8 mouse cellular contexts compared by ENCODE assay signal in the genomic region with DNA sequence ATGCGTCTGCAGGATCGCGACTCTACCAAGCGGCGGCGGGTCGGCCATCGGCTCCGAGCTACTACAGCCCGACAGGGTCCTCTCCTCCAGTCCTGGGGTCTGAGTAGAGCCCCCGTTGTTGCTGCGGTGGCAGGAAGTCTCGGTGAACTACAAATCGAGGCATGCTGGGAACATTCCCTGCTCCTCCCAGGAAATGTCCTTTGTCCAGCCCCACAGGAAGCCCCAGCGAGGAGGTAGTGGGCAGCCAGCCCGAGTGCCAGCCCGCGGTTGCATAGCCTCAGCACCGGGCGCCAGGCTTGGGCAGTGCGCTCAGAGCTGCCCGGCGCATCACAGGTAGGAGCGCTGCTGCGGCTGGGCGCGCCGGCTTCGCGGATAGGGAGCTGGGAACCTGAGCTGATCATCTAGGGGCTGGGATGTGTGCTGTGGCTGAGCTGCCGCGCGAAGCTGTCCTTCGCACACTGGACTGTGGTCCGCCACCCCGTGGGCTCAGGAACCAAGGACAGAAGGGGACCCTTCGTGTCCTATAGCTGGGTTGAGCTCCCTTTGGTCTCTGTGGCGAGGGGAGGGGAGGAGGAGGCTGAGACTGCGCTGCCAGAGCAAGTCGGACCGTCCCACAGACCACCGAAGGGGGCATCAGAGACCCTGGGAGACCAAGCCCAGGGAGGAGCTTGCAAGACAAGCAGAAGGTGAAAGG. TPM values are rescaled to one million over a fixed set of nuclear protein-coding genes. Genes with fewer than 3 reads are reported as not detected.
DNase-seq lines count a peak whose midpoint lies in the region; ATAC-seq and TF ChIP-seq lines count a peak whose summit lies in the region.

A gene (plus strand): TSS at position 216 of the 694 bp plus-strand sequence.

- no peaks in the 10 kb centered on the region for H3K36me3 ChIP-seq in forebrain, embryonic 12.5 days (replicated peaks)
- H3K36me3 ChIP-seq in heart, embryonic 14.5 days (ENCODE audit: control insufficient read depth, insufficient read depth, low read length), result no peaks in the 10 kb centered on the region
- H3K36me3 ChIP-seq in liver, adult 2 months (ENCODE audit: control insufficient read depth, insufficient read depth, low read length), result no peaks in the 10 kb centered on the region
- no peaks in the 10 kb centered on the region for H3K36me3 ChIP-seq in midbrain, postnatal 0 days (ENCODE audit: insufficient read depth, low read length)

- 0% methylated on average over 42 of the region's 42 CpGs for WGBS in forebrain, embryonic 12.5 days
- under 1% methylated on average over 42 of the region's 42 CpGs for WGBS in heart, embryonic 14.5 days
- WGBS in liver, adult 2 months, result under 1% methylated on average over 42 of the region's 42 CpGs
- WGBS in midbrain, postnatal 0 days, result under 1% methylated on average over 42 of the region's 42 CpGs

- H3K9ac ChIP-seq in forebrain, embryonic 12.5 days, result peak within 1 kb of the TSS; percentile 86
- H3K9ac ChIP-seq in heart, embryonic 14.5 days (ENCODE audit: low read length), result peak within 1 kb of the TSS; percentile 89
- peak within 1 kb of the TSS; percentile 87 for H3K9ac ChIP-seq in liver, adult 2 months (ENCODE audit: low read depth, low read length)
- H3K9ac ChIP-seq in midbrain, postnatal 0 days (replicated peaks; ENCODE audit: low read length, poor library complexity, severe bottlenecking), result peak within 1 kb of the TSS; percentile 93

- H3K27ac ChIP-seq in forebrain, embryonic 12.5 days, result peak within 1 kb of the TSS; percentile 85
- peak within 1 kb of the TSS; percentile 41 to 80 for H3K27ac ChIP-seq in heart, embryonic 14.5 days (replicated peaks in 1 of 2; ENCODE audit: control insufficient read depth in 1 of 2, insufficient read depth in 1 of 2, low read depth in 2 of 2, low read length in 2 of 2)
- H3K27ac ChIP-seq in liver, adult 2 months (replicated peaks; ENCODE audit: insufficient read depth, low read depth, low read length), result 0 out of 2 replicates have a peak within 1 kb of the TSS, but pooled peaks have one; percentile 35
- H3K27ac ChIP-seq in midbrain, postnatal 0 days (ENCODE audit: low read depth, low read length), result peak within 1 kb of the TSS; percentile 94

- no peaks in the 10 kb centered on the region for H3K27me3 ChIP-seq in forebrain, embryonic 12.5 days
- H3K27me3 ChIP-seq in heart, embryonic 14.5 days (ENCODE audit: control insufficient read depth, insufficient read depth, low read length), result no peaks in the 10 kb centered on the region
- no peaks in the 10 kb centered on the region for H3K27me3 ChIP-seq in liver, adult 2 months (ENCODE audit: control insufficient read depth, insufficient read depth, low read length)
- no peaks in the 10 kb centered on the region for H3K27me3 ChIP-seq in midbrain, postnatal 0 days (ENCODE audit: insufficient read depth, low read length)

- peak within 1 kb of the TSS; percentile 83 for H3K4me3 ChIP-seq in forebrain, embryonic 12.5 days (replicated peaks)
- peak within 1 kb of the TSS; percentile 59 to 67 for H3K4me3 ChIP-seq in heart, embryonic 14.5 days (ENCODE audit: control insufficient read depth in 1 of 2, insufficient read depth in 1 of 2, low read depth in 1 of 2, low read length in 2 of 2)
- H3K4me3 ChIP-seq in liver, adult 2 months (ENCODE audit: insufficient read depth, low read depth, low read length), result peak within 1 kb of the TSS; percentile 88
- peak within 1 kb of the TSS; percentile 89 for H3K4me3 ChIP-seq in midbrain, postnatal 0 days (ENCODE audit: low read depth, low read length)

- H3K4me1 ChIP-seq in forebrain, embryonic 12.5 days, result peaks cover 21% of the 10 kb centered on the region
- peaks cover 4 to 26% of the 10 kb centered on the region in 2 experiments for H3K4me1 ChIP-seq in heart, embryonic 14.5 days (ENCODE audit: control insufficient read depth in 2 of 2, insufficient read depth in 2 of 2, low read length in 2 of 2)
- H3K4me1 ChIP-seq in liver, adult 2 months (ENCODE audit: control insufficient read depth, insufficient read depth, low read length), result peaks cover 13% of the 10 kb centered on the region
- H3K4me1 ChIP-seq in midbrain, postnatal 0 days (ENCODE audit: insufficient read depth, low read length), result peaks cover 13% of the 10 kb centered on the region; the same call in 1 of the 2 replicates

- peak; percentile 34 for DNase-seq in 416B (ENCODE audit: low read depth)
- peak; percentile 93 for DNase-seq in brain, embryonic 14.5 days (ENCODE audit: low read depth)
- peak; percentile 89 for DNase-seq in kidney, postnatal 10 days
- peak; percentile 77 for DNase-seq in liver, adult 2 months (ENCODE audit: extremely low read depth, low read depth, low spot score)
- DNase-seq in midbrain, postnatal 0 days (ENCODE audit: low spot score), result peak; percentile 91
- peak; percentile 68 for DNase-seq in telencephalon, adult 2 months (ENCODE audit: low read depth, low spot score)

- peak within 1 kb of the TSS; percentile 89 for H3K4me2 ChIP-seq in forebrain, embryonic 12.5 days
- H3K4me2 ChIP-seq in heart, embryonic 14.5 days (ENCODE audit: low read length), result peak within 1 kb of the TSS; percentile 94
- peak within 1 kb of the TSS; percentile 86 for H3K4me2 ChIP-seq in midbrain, postnatal 0 days (ENCODE audit: low read depth, low read length, poor library complexity, severe bottlenecking)

- peak; percentile 94 for ATAC-seq in forebrain, embryonic 12.5 days (ENCODE audit: low FRiP score)
- peak; percentile 81 for ATAC-seq in heart, embryonic 14.5 days (ENCODE audit: insufficient number of reproducible peaks, insufficient read depth, low FRiP score, low read depth)
- peak; percentile 91 for ATAC-seq in midbrain, postnatal 0 days (ENCODE audit: low FRiP score)

- peak; percentile 62 for TF ChIP-seq CTCF in brain, embryonic 14.5 days (IDR thresholded peaks at IDR 0.05; ENCODE audit: borderline replicate concordance, extremely low read depth, insufficient read depth, insufficient read length)
- no peak for TF ChIP-seq CTCF in liver, adult 2 months (IDR thresholded peaks at IDR 0.05; ENCODE audit: low read depth, low read length)
- TF ChIP-seq CTCF in midbrain, postnatal 0 days (IDR thresholded peaks at IDR 0.05), result peak; percentile 67

- H3K79me2 ChIP-seq in liver, adult 2 months (ENCODE audit: control insufficient read depth, insufficient read depth, low read length), result peaks cover 3% of the 10 kb centered on the region; the same call in 1 of the 2 replicates

- H3K9me3 ChIP-seq in forebrain, embryonic 12.5 days, result no peaks in the 10 kb centered on the region
- H3K9me3 ChIP-seq in heart, embryonic 14.5 days (ENCODE audit: control insufficient read depth, low read length), result no peaks in the 10 kb centered on the region
- H3K9me3 ChIP-seq in midbrain, postnatal 0 days (ENCODE audit: low read length), result no peaks in the 10 kb centered on the region

- peak; percentile 75 for TF ChIP-seq POLR2A in brain, embryonic 14.5 days (IDR thresholded peaks at IDR 0.05; ENCODE audit: borderline replicate concordance, extremely low read depth, insufficient read depth, insufficient read length, poor library complexity, severe bottlenecking)
- 0 out of 2 replicates have a peak, but pooled peaks have one; percentile 50 for TF ChIP-seq POLR2A in liver, adult 2 months (IDR thresholded peaks at IDR 0.05; ENCODE audit: extremely low read depth, insufficient read depth, low read length)

RNA-seq across cellular contexts. Expression of the gene that starts here (rescaled TPM):
- polyA plus RNA-seq in brain, embryonic 14.5 days (2012; rRNA removed), result 16.6 and 27.2 TPM in 2 replicates
- 8.8 and 9.8 TPM in 2 replicates for polyA plus RNA-seq in forebrain, embryonic 12.5 days (2016; fragmentation: Nextera tagmentation; extraction: Ambion mirVana)
- 11.1 and 13.3 TPM in 2 replicates for polyA plus RNA-seq in heart, embryonic 14.5 days (2014; fragmentation: Nextera tagmentation; extraction: Ambion mirVana)
- 1.0 and 1.2 TPM in 2 replicates for total RNA-seq in liver, adult 2 months (2014; rRNA removed)
- polyA plus RNA-seq in liver, adult 2 months (2012; rRNA removed), result 0.73 and 1.3 TPM in 2 replicates
- 39.5 and 45.9 TPM in 2 replicates for total RNA-seq in midbrain, postnatal 0 days (2014; rRNA removed)
- polyA plus RNA-seq in midbrain, postnatal 0 days (2015; fragmentation: Nextera tagmentation; extraction: Ambion mirVana), result 18.1 and 18.7 TPM in 2 replicates

Comparison
In these comparisons a context has a peak if more than half of its experiments do, and no peak if none do; other contexts are left out.
1. Peak in every context shown above with its lines: DNase-seq, ATAC-seq, H3K4me3 ChIP-seq and H3K27ac ChIP-seq.
2. RNA of the gene that starts here (total RNA-seq): 39.5 to 45.9 TPM in midbrain, postnatal 0 days; 1.0 to 1.2 TPM in liver, adult 2 months; every median in the first group is over 10 times any median in the second.
3. DNase-seq: peak in every context shown above with its lines; median percentile 93 in brain, embryonic 14.5 days; 91 in midbrain, postnatal 0 days; 89 in kidney, postnatal 10 days; 77 in liver, adult 2 months; 68 in telencephalon, adult 2 months; 34 in 416B.
4. H3K27ac ChIP-seq: peak in every context shown above with its lines; median percentile 94 in midbrain, postnatal 0 days; 85 in forebrain, embryonic 12.5 days; 60 in heart, embryonic 14.5 days; 35 in liver, adult 2 months.